Mouse (Mus musculus): ENCODE results near the gene Syne4.

The Syne4 gene

GRCm38 (mm10) chr7:30328379-30328778 lies 13.8 kb downstream of the Syne4 start:
- no peak for DNase-seq (ENCODE audit: low spot score)

GRCm38 (mm10) chr7:30331887-30332286 lies 17.3 kb downstream of the Syne4 start:
- peak; percentile 96 for DNase-seq (ENCODE audit: low spot score)

- DNase-seq (ENCODE audit: low spot score), result no peak
Observed at GRCm38 (mm10) chr7:30332622-30333259, 18.1 kb downstream of the Syne4 start.

GRCm38 (mm10) chr7:30333436-30333835 lies 18.8 kb downstream of the Syne4 start:
- no peak for DNase-seq (ENCODE audit: low spot score)

GRCm38 (mm10) chr7:30334563-30334962 lies 20.0 kb downstream of the Syne4 start:
- DNase-seq (ENCODE audit: low spot score), result no peak

GRCm38 (mm10) chr7:30335688-30336087 lies 21.1 kb downstream of the Syne4 start:
- DNase-seq (ENCODE audit: low spot score), result no peak

- peak; percentile 94 for DNase-seq (ENCODE audit: low spot score)
Observed at GRCm38 (mm10) chr7:30336384-30336783, 21.8 kb downstream of the Syne4 start.

- no peak for DNase-seq (ENCODE audit: low spot score)
Observed at GRCm38 (mm10) chr7:30339432-30340109, 25.0 kb downstream of the Syne4 start.

- peak; percentile 88 for DNase-seq (ENCODE audit: low spot score)
Observed at GRCm38 (mm10) chr7:30346635-30347379, 32.2 kb downstream of the Syne4 start.

GRCm38 (mm10) chr7:30347828-30348227 lies 33.2 kb downstream of the Syne4 start:
- peak; percentile 82 for DNase-seq (ENCODE audit: low spot score)

- peak; percentile 83 for DNase-seq (ENCODE audit: low spot score)
Observed at GRCm38 (mm10) chr7:30353279-30353822, 38.7 kb downstream of the Syne4 start.

- no peak for DNase-seq (ENCODE audit: low spot score)
Observed at GRCm38 (mm10) chr7:30354059-30354458, 39.5 kb downstream of the Syne4 start.

GRCm38 (mm10) chr7:30358378-30359186 lies 44.0 kb downstream of the Syne4 start:
- DNase-seq (ENCODE audit: low spot score), result no peak

GRCm38 (mm10) chr7:30359276-30359865 lies 44.8 kb downstream of the Syne4 start:
- no peak for DNase-seq (ENCODE audit: low spot score)

GRCm38 (mm10) chr7:30360028-30360427 lies 45.4 kb downstream of the Syne4 start:
- DNase-seq (ENCODE audit: low spot score), result no peak

GRCm38 (mm10) chr7:30362652-30363343 lies 48.2 kb downstream of the Syne4 start, which contains the start of gene Lrfn3:
Lrfn3 (minus strand) TSS chr7:30362772.
- DNase-seq (ENCODE audit: low spot score), result peak; percentile 93

- no peak for DNase-seq (ENCODE audit: low spot score)
Observed at GRCm38 (mm10) chr7:30363344-30363738, 48.7 kb downstream of the Syne4 start.

- no peak for DNase-seq (ENCODE audit: low spot score)
Observed at GRCm38 (mm10) chr7:30367466-30367865, 52.9 kb downstream of the Syne4 start.

Data from embryo, embryonic 10.5 days (tissue).